Mouse (Mus musculus): ENCODE measurements around the gene Fgd3. TPM values are rescaled to one million over a fixed set of nuclear protein-coding genes. Genes with fewer than 3 reads are reported as not detected.

The Fgd3 gene
- total RNA-seq, 2 experiments from 2014 or later = 8.7 to 10.2 TPM

Other genes with a start within 250 kb of the Fgd3 start
- gene Wnk2, start 172.3 kb downstream of the Fgd3 start, total RNA-seq (2021) = 100 to 1,000 TPM; 112 to 116 TPM
- gene Ninj1, start 132.8 kb downstream of the Fgd3 start, total RNA-seq (2021) = 10 to 100 TPM; 23.8 to 23.9 TPM
- gene Card19, start 104.3 kb downstream of the Fgd3 start, total RNA-seq (2021) = 10 to 100 TPM; 11.1 to 12.9 TPM
- gene Susd3, start 71.6 kb downstream of the Fgd3 start, total RNA-seq (2021) = 1 to 10 TPM; 2.4 to 2.8 TPM
- 10 to 100 TPM; 44.5 to 45.7 TPM for gene Bicd2, start 21.3 kb upstream of the Fgd3 start, total RNA-seq (2021)
- 10 to 100 TPM; 12.7 to 13.8 TPM for gene Ippk, start 100.9 kb upstream of the Fgd3 start, total RNA-seq (2021)
- gene Tes3-ps, start 173.0 kb upstream of the Fgd3 start, total RNA-seq (2021) = 1 to 10 TPM; 1.4 to 1.6 TPM
- 1 to 10 TPM; 1.3 to 1.9 TPM for gene Ecm2, start 184.5 kb upstream of the Fgd3 start, total RNA-seq (2021)
- 1 to 10 TPM; 1.2 to 1.4 TPM for gene Aspn, start 224.1 kb upstream of the Fgd3 start, total RNA-seq (2021)